Comparison of ENCODE assay signal across 30 mouse cellular contexts in the genomic region with DNA sequence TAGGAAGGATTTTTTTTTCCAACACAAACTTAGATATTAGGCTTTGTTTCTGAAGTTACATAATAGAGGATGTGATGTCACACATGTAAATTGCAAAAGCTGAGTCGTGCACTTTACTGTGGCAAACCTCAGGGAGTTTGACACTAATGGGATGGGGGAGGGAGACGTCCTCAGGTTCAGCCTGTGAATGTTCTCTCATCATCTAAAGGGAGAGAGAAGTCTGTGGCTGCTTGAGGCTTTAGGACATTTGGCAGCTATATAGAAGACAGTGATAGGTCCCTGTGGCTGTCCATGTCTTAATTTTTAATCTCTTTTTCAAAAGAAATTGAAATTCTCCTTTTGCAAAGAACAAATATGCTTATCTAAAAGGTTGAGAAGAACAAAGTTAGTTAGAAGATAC. TPM values are rescaled to one million over a fixed set of nuclear protein-coding genes. Genes with fewer than 3 reads are reported as not detected.
DNase-seq lines count a peak whose midpoint lies in the region; ATAC-seq and TF ChIP-seq lines count a peak whose summit lies in the region.
"Had no signal": no experiment of that assay in that cellular context is flagged by ENCODE, and none has a peak within 500 bp of the region (broad histone marks: within the 10 kb centered on the region; RNA-seq: fewer than 3 reads in every experiment).

No protein-coding gene starts in this region.

- peak overlapping the region; percentile 99 for H3K27ac ChIP-seq in layer of hippocampus, adult 2 months
- H3K27ac ChIP-seq in midbrain, embryonic 11.5 days (ENCODE audit: low read depth, low read length) = no peak overlapping the region
- no peak overlapping the region for H3K27ac ChIP-seq in midbrain, embryonic 16.5 days (ENCODE audit: low read length)
- no peak overlapping the region for H3K27ac ChIP-seq in hindbrain, embryonic 14.5 days
- H3K27ac ChIP-seq: embryonic facial prominence, embryonic 12.5 days; forebrain, embryonic 10.5 days; forebrain, embryonic 15.5 days; hindbrain, embryonic 12.5 days; left cerebral cortex, adult 2 months; limb, embryonic 13.5 days; liver, embryonic 13.5 days; macrophage; midbrain, embryonic 15.5 days; neural tube, embryonic 12.5 days; stomach, embryonic 15.5 days had no signal

- DNase-seq in layer of hippocampus, adult 2 months (ENCODE audit: low spot score in 2 of 2) = no peak
- no peak for DNase-seq in layer of hippocampus, adult 8-10 months (ENCODE audit: low spot score in 2 of 2)
- DNase-seq in midbrain, embryonic 11.5 days (ENCODE audit: low spot score, missing footprints) = peak; percentile 84
- peak; percentile 40 for DNase-seq in adipocyte (ENCODE audit: low spot score)
- DNase-seq in hindbrain, embryonic 14.5 days (ENCODE audit: low spot score) = no peak
- DNase-seq in cerebellum, adult 11-12 months = no peak
- DNase-seq: adrenal gland, adult 2 months; adrenal gland, postnatal 36 days; cerebellum, adult 8-10 months; cerebellum, postnatal 25 days; gastrocnemius, postnatal 25 days; heart, postnatal 14 days; kidney, adult 9 months; kidney, postnatal 10 days; liver, embryonic 13.5 days; right cerebral cortex, postnatal 14 days had no signal

- no peak for TF ChIP-seq CTCF in layer of hippocampus, adult 2 months (conservative IDR thresholded peaks at IDR 0.05)

- peaks cover 25% of the 10 kb centered on the region for H3K27me3 ChIP-seq in midbrain, embryonic 11.5 days (ENCODE audit: control insufficient read depth, insufficient read depth, low read length)
- peaks cover under 1% of the 10 kb centered on the region for H3K27me3 ChIP-seq in midbrain, embryonic 16.5 days (ENCODE audit: control insufficient read depth, insufficient read depth, low read depth, low read length)
- H3K27me3 ChIP-seq in hindbrain, embryonic 14.5 days (ENCODE audit: control insufficient read depth, insufficient read depth, low read length) = peaks cover 14% of the 10 kb centered on the region

- H3K36me3 ChIP-seq in midbrain, embryonic 11.5 days (ENCODE audit: control insufficient read depth, insufficient read depth, low read length) = no peaks in the 10 kb centered on the region
- H3K36me3 ChIP-seq in midbrain, embryonic 16.5 days (ENCODE audit: control insufficient read depth, insufficient read depth, low read length) = no peaks in the 10 kb centered on the region
- H3K36me3 ChIP-seq in hindbrain, embryonic 14.5 days (replicated peaks; ENCODE audit: control insufficient read depth, insufficient read depth) = no peaks in the 10 kb centered on the region
- H3K36me3 ChIP-seq: embryonic facial prominence, embryonic 12.5 days; forebrain, embryonic 10.5 days; forebrain, embryonic 15.5 days; hindbrain, embryonic 12.5 days; limb, embryonic 13.5 days; liver, embryonic 13.5 days; midbrain, embryonic 15.5 days; neural tube, embryonic 12.5 days; stomach, embryonic 15.5 days had no signal

- no peaks in the 10 kb centered on the region for H3K9me3 ChIP-seq in midbrain, embryonic 11.5 days (ENCODE audit: control insufficient read depth, low read length)
- H3K9me3 ChIP-seq in midbrain, embryonic 16.5 days (replicated peaks; ENCODE audit: control insufficient read depth, low read length, poor library complexity, severe bottlenecking) = no peaks in the 10 kb centered on the region
- no peaks in the 10 kb centered on the region for H3K9me3 ChIP-seq in hindbrain, embryonic 14.5 days (ENCODE audit: control insufficient read depth, low read length)
- H3K9me3 ChIP-seq: embryonic facial prominence, embryonic 12.5 days; forebrain, embryonic 10.5 days; forebrain, embryonic 15.5 days; hindbrain, embryonic 12.5 days; limb, embryonic 13.5 days; liver, embryonic 13.5 days; midbrain, embryonic 15.5 days; neural tube, embryonic 12.5 days; stomach, embryonic 15.5 days had no signal

- WGBS in midbrain, embryonic 11.5 days = 3% methylated on average over 2 of the region's 2 CpGs
- 0% methylated on average over 2 of the region's 2 CpGs for WGBS in midbrain, embryonic 16.5 days
- WGBS in hindbrain, embryonic 14.5 days = 4% methylated on average over 2 of the region's 2 CpGs

- ATAC-seq in midbrain, embryonic 11.5 days (ENCODE audit: low FRiP score) = no peak
- ATAC-seq in midbrain, embryonic 16.5 days = no peak
- ATAC-seq in hematopoietic stem cell, adult 5-6 weeks (replicated peaks in 1 of 2; ENCODE audit: insufficient read depth in 1 of 2, low FRiP score in 2 of 2, low TSS enrichment in 1 of 2, low read depth in 1 of 2, poor library complexity in 2 of 2, severe bottlenecking in 2 of 2) = peak; percentile 19 to 30; a peak in 2 of 4 replicates
- ATAC-seq in hindbrain, embryonic 14.5 days (ENCODE audit: low FRiP score) = no peak
- ATAC-seq: forebrain, embryonic 15.5 days; intestine, embryonic 16.5 days; midbrain, embryonic 15.5 days had no signal

- no peak overlapping the region for H3K9ac ChIP-seq in midbrain, embryonic 11.5 days (ENCODE audit: low read length)
- no peak overlapping the region for H3K9ac ChIP-seq in midbrain, embryonic 16.5 days (ENCODE audit: low read depth, low read length)
- no peak overlapping the region for H3K9ac ChIP-seq in hindbrain, embryonic 14.5 days
- H3K9ac ChIP-seq: embryonic facial prominence, embryonic 12.5 days; forebrain, embryonic 15.5 days; hindbrain, embryonic 12.5 days; limb, embryonic 13.5 days; liver, embryonic 13.5 days; midbrain, embryonic 15.5 days; neural tube, embryonic 12.5 days; stomach, embryonic 15.5 days had no signal

- H3K4me1 ChIP-seq in midbrain, embryonic 11.5 days (ENCODE audit: control insufficient read depth, insufficient read depth, low read length) = peaks cover 16% of the 10 kb centered on the region
- peaks cover 10% of the 10 kb centered on the region for H3K4me1 ChIP-seq in midbrain, embryonic 16.5 days (ENCODE audit: control insufficient read depth, insufficient read depth, low read length)
- H3K4me1 ChIP-seq in hindbrain, embryonic 14.5 days (replicated peaks; ENCODE audit: control insufficient read depth, insufficient read depth, low read length) = peaks cover 17% of the 10 kb centered on the region

- H3K4me2 ChIP-seq in midbrain, embryonic 11.5 days = no peak overlapping the region
- H3K4me2 ChIP-seq in midbrain, embryonic 16.5 days (ENCODE audit: low read length) = no peak overlapping the region
- H3K4me2 ChIP-seq in hindbrain, embryonic 14.5 days (replicated peaks) = no peak overlapping the region
- H3K4me2 ChIP-seq: embryonic facial prominence, embryonic 12.5 days; forebrain, embryonic 15.5 days; hindbrain, embryonic 12.5 days; limb, embryonic 13.5 days; liver, embryonic 13.5 days; midbrain, embryonic 15.5 days; neural tube, embryonic 12.5 days; stomach, embryonic 15.5 days had no signal

- no peak overlapping the region for H3K4me3 ChIP-seq in layer of hippocampus, adult 2 months
- H3K4me3 ChIP-seq in midbrain, embryonic 11.5 days (ENCODE audit: low read depth, low read length) = no peak overlapping the region
- H3K4me3 ChIP-seq in midbrain, embryonic 16.5 days (ENCODE audit: low read depth, low read length) = no peak overlapping the region
- no peak overlapping the region for H3K4me3 ChIP-seq in hindbrain, embryonic 14.5 days (replicated peaks; ENCODE audit: low read length)
- H3K4me3 ChIP-seq: embryonic facial prominence, embryonic 12.5 days; forebrain, embryonic 10.5 days; forebrain, embryonic 15.5 days; hindbrain, embryonic 12.5 days; left cerebral cortex, adult 2 months; limb, embryonic 13.5 days; liver, embryonic 13.5 days; midbrain, embryonic 15.5 days; myocyte; neural tube, embryonic 12.5 days; stomach, embryonic 15.5 days had no signal

RNA-seq across cellular contexts. Expression of a gene that starts 2.2 kb away (rescaled TPM):
- total RNA-seq in layer of hippocampus, adult 2 months (2021) = 100 to 1,000 TPM; 153 to 168 TPM
- total RNA-seq in layer of hippocampus, adult 8-10 months (2022) = 100 to 1,000 TPM; 144 to 159 (median 150) TPM
- polyA plus RNA-seq in midbrain, embryonic 11.5 days (2014; fragmentation: Nextera tagmentation; extraction: Ambion mirVana) = 0.63 and 1.2 TPM in 2 replicates
- 2.4 and 3.0 TPM in 2 replicates for polyA plus RNA-seq in midbrain, embryonic 16.5 days (2015; fragmentation: Nextera tagmentation; extraction: Ambion mirVana)
- total RNA-seq in hematopoietic stem cell, adult 5-6 weeks (2017) = 2.5 and 6.6 TPM in 2 replicates
- polyA plus RNA-seq in hindbrain, embryonic 14.5 days (2014; fragmentation: Nextera tagmentation; extraction: Ambion mirVana) = 3.7 and 6.0 TPM in 2 replicates

Comparison
In these comparisons a context has a peak if more than half of its experiments do, and no peak if none do; other contexts are left out.
1. DNase-seq: peak in midbrain, embryonic 11.5 days (single experiment) and adipocyte (single experiment); none in layer of hippocampus, adult 2 months (0 of 2), layer of hippocampus, adult 8-10 months (0 of 2), hindbrain, embryonic 14.5 days (single experiment) and cerebellum, adult 11-12 months (single experiment).
2. ATAC-seq: peak in hematopoietic stem cell, adult 5-6 weeks (2 of 2); none in midbrain, embryonic 11.5 days (single experiment), midbrain, embryonic 16.5 days (single experiment) and hindbrain, embryonic 14.5 days (single experiment).
3. RNA of a gene that starts 2.2 kb away (total RNA-seq): 153 to 168 TPM in layer of hippocampus, adult 2 months and 144 to 159 TPM in layer of hippocampus, adult 8-10 months; 2.5 to 6.6 TPM in hematopoietic stem cell, adult 5-6 weeks; every median in the first group is over 10 times any median in the second.